ENCODE assay signal across 33 mouse cellular contexts in genomic region chr3:53977379-53978080, GRCm38 (mm10).
A peak's percentile ranks its signal among the peaks of the same experiment; 100 is the strongest.
DNase-seq lines count a peak whose midpoint lies in the region; ATAC-seq and TF ChIP-seq lines count a peak whose summit lies in the region.
"Had no signal": no experiment of that assay in that cellular context is flagged by ENCODE, and none has a peak within 500 bp of the region (broad histone marks: within the 10 kb centered on the region; RNA-seq: fewer than 3 reads in every experiment).

No protein-coding gene starts in this region.

- 77% methylated on average over 5 of the region's 5 CpGs for WGBS in heart, embryonic 16.5 days
- WGBS in heart, embryonic 11.5 days (ENCODE audit: insufficient replicate concordance) = 74% methylated on average over 5 of the region's 5 CpGs
- 61% methylated on average over 5 of the region's 5 CpGs for WGBS in thymus, adult 2 months
- 91% methylated on average over 5 of the region's 5 CpGs for WGBS in forebrain, embryonic 15.5 days
- WGBS in forebrain, embryonic 10.5 days = 89% methylated on average over 5 of the region's 5 CpGs

- ATAC-seq in heart, embryonic 16.5 days (replicated peaks; ENCODE audit: extremely low read depth, insufficient read depth, low FRiP score) = peak; percentile 45; the same call in 1 of the 2 replicates
- ATAC-seq in heart, embryonic 11.5 days (replicated peaks; ENCODE audit: insufficient number of reproducible peaks, low FRiP score, low TSS enrichment) = no peak
- ATAC-seq in forebrain, embryonic 15.5 days (replicated peaks) = no peak
- ATAC-seq: forebrain, embryonic 16.5 days; hindbrain, postnatal 0 days; intestine, embryonic 16.5 days; liver, embryonic 12.5 days; lung, postnatal 0 days had no signal

- no peak overlapping the region for H3K9ac ChIP-seq in heart, embryonic 16.5 days (ENCODE audit: low read length)
- no peak overlapping the region for H3K9ac ChIP-seq in heart, embryonic 11.5 days (ENCODE audit: low read depth, low read length)
- H3K9ac ChIP-seq in forebrain, embryonic 15.5 days (replicated peaks) = no peak overlapping the region
- H3K9ac ChIP-seq: embryonic facial prominence, embryonic 12.5 days; heart, embryonic 15.5 days; hindbrain, embryonic 12.5 days; limb, embryonic 13.5 days; liver, embryonic 12.5 days; stomach, embryonic 15.5 days had no signal

- TF ChIP-seq POLR2A in thymus, adult 2 months (IDR thresholded peaks at IDR 0.05; ENCODE audit: control insufficient read depth, extremely low read depth, insufficient read depth, low read length, poor library complexity) = no peak

- no peaks in the 10 kb centered on the region for H3K36me3 ChIP-seq in heart, embryonic 16.5 days (ENCODE audit: control insufficient read depth, insufficient read depth)
- H3K36me3 ChIP-seq in heart, embryonic 11.5 days (ENCODE audit: control insufficient read depth, insufficient read depth, low read length) = no peaks in the 10 kb centered on the region
- H3K36me3 ChIP-seq in thymus, adult 2 months (ENCODE audit: control insufficient read depth, insufficient read depth, low read length) = no peaks in the 10 kb centered on the region
- no peaks in the 10 kb centered on the region for H3K36me3 ChIP-seq in forebrain, embryonic 15.5 days
- no peaks in the 10 kb centered on the region for H3K36me3 ChIP-seq in forebrain, embryonic 10.5 days (replicated peaks)
- H3K36me3 ChIP-seq: embryonic facial prominence, embryonic 12.5 days; heart, embryonic 15.5 days; hindbrain, embryonic 12.5 days; limb, embryonic 13.5 days; liver, embryonic 12.5 days; stomach, embryonic 15.5 days had no signal

- H3K9me3 ChIP-seq in heart, embryonic 16.5 days (replicated peaks; ENCODE audit: control insufficient read depth, low read length) = no peaks in the 10 kb centered on the region
- H3K9me3 ChIP-seq in heart, embryonic 11.5 days (replicated peaks; ENCODE audit: control insufficient read depth, low read length) = no peaks in the 10 kb centered on the region
- no peaks in the 10 kb centered on the region for H3K9me3 ChIP-seq in forebrain, embryonic 15.5 days
- no peaks in the 10 kb centered on the region for H3K9me3 ChIP-seq in forebrain, embryonic 10.5 days
- H3K9me3 ChIP-seq: embryonic facial prominence, embryonic 12.5 days; heart, embryonic 15.5 days; hindbrain, embryonic 12.5 days; limb, embryonic 13.5 days; liver, embryonic 12.5 days; stomach, embryonic 15.5 days had no signal

- no peaks in the 10 kb centered on the region for H3K4me1 ChIP-seq in heart, embryonic 16.5 days (ENCODE audit: control insufficient read depth, insufficient read depth, low read length)
- H3K4me1 ChIP-seq in heart, embryonic 11.5 days (ENCODE audit: control insufficient read depth, insufficient read depth, low read length) = no peaks in the 10 kb centered on the region
- H3K4me1 ChIP-seq in thymus, adult 2 months (replicated peaks; ENCODE audit: control insufficient read depth, insufficient read depth, low read length) = no peaks in the 10 kb centered on the region
- peaks cover 8% of the 10 kb centered on the region for H3K4me1 ChIP-seq in forebrain, embryonic 15.5 days
- H3K4me1 ChIP-seq in forebrain, embryonic 10.5 days = peaks cover 6% of the 10 kb centered on the region
- H3K4me1 ChIP-seq: heart, embryonic 15.5 days; liver, embryonic 12.5 days; megakaryocyte, embryonic 14.5 days; stomach, embryonic 15.5 days had no signal

- H3K4me2 ChIP-seq in heart, embryonic 16.5 days (ENCODE audit: low read depth, low read length) = no peak overlapping the region
- H3K4me2 ChIP-seq in heart, embryonic 11.5 days = no peak overlapping the region
- H3K4me2 ChIP-seq in forebrain, embryonic 15.5 days (replicated peaks) = no peak overlapping the region
- H3K4me2 ChIP-seq: embryonic facial prominence, embryonic 12.5 days; heart, embryonic 15.5 days; hindbrain, embryonic 12.5 days; limb, embryonic 13.5 days; liver, embryonic 12.5 days; stomach, embryonic 15.5 days had no signal

- H3K27ac ChIP-seq in heart, embryonic 16.5 days (ENCODE audit: low read length) = no peak overlapping the region
- no peak overlapping the region for H3K27ac ChIP-seq in heart, embryonic 11.5 days (ENCODE audit: low read depth, low read length)
- no peak overlapping the region for H3K27ac ChIP-seq in thymus, adult 2 months (ENCODE audit: control insufficient read depth, insufficient read depth, low read length)
- no peak overlapping the region for H3K27ac ChIP-seq in forebrain, embryonic 15.5 days (replicated peaks)
- no peak overlapping the region for H3K27ac ChIP-seq in forebrain, embryonic 10.5 days
- H3K27ac ChIP-seq: embryonic facial prominence, embryonic 12.5 days; heart, embryonic 15.5 days; hindbrain, embryonic 12.5 days; hindbrain, postnatal 0 days; limb, embryonic 13.5 days; liver, embryonic 12.5 days; stomach, embryonic 15.5 days had no signal

- peak; percentile 4 to 8 for DNase-seq in thymus, postnatal 10 days (ENCODE audit: low spot score in 2 of 2)
- DNase-seq in thymus, adult 2 months = no peak
- DNase-seq in spleen, postnatal 36 days (ENCODE audit: low spot score in 2 of 2) = peak; percentile 64 to 66
- no peak for DNase-seq in left cerebral cortex, adult 9 months (ENCODE audit: low spot score in 2 of 2)
- DNase-seq in forebrain, embryonic 10.5 days (ENCODE audit: extremely low spot score, low spot score) = no peak
- DNase-seq: adrenal gland, postnatal 14 days; cerebellum, adult 11-12 months; cerebellum, adult 9-11 months; embryo, embryonic 11 days; gastrocnemius, postnatal 14 days; heart, postnatal 36 days; kidney, adult 8-10 months; kidney, postnatal 10 days; layer of hippocampus, adult 9-11 months; lung, adult 18-20 months; lung, postnatal 4 days; midbrain, embryonic 14.5 days; retina, postnatal 1 day; right cerebral cortex, postnatal 14 days had no signal

- H3K27me3 ChIP-seq in heart, embryonic 16.5 days (ENCODE audit: control insufficient read depth, insufficient read depth, low read length) = no peaks in the 10 kb centered on the region
- no peaks in the 10 kb centered on the region for H3K27me3 ChIP-seq in heart, embryonic 11.5 days (ENCODE audit: control insufficient read depth, insufficient read depth, low read length)
- H3K27me3 ChIP-seq in thymus, adult 2 months (ENCODE audit: control insufficient read depth, insufficient read depth, low read length) = no peaks in the 10 kb centered on the region
- H3K27me3 ChIP-seq in forebrain, embryonic 15.5 days = no peaks in the 10 kb centered on the region
- no peaks in the 10 kb centered on the region for H3K27me3 ChIP-seq in forebrain, embryonic 10.5 days (ENCODE audit: poor library complexity, severe bottlenecking)
- H3K27me3 ChIP-seq: embryonic facial prominence, embryonic 12.5 days; heart, embryonic 15.5 days; hindbrain, embryonic 12.5 days; limb, embryonic 13.5 days; liver, embryonic 12.5 days; megakaryocyte, embryonic 14.5 days; stomach, embryonic 15.5 days had no signal

- H3K4me3 ChIP-seq in heart, embryonic 16.5 days (ENCODE audit: low read length) = no peak overlapping the region
- no peak overlapping the region for H3K4me3 ChIP-seq in heart, embryonic 11.5 days (ENCODE audit: low read depth, low read length)
- no peak overlapping the region for H3K4me3 ChIP-seq in thymus, adult 2 months (ENCODE audit: control insufficient read depth, insufficient read depth, low read length)
- no peak overlapping the region for H3K4me3 ChIP-seq in forebrain, embryonic 15.5 days
- H3K4me3 ChIP-seq in forebrain, embryonic 10.5 days = no peak overlapping the region
- H3K4me3 ChIP-seq: embryonic facial prominence, embryonic 12.5 days; heart, embryonic 15.5 days; hindbrain, embryonic 12.5 days; limb, embryonic 13.5 days; liver, embryonic 12.5 days; megakaryocyte, embryonic 14.5 days; stomach, embryonic 15.5 days had no signal

- no peak for TF ChIP-seq CTCF in thymus, adult 2 months (IDR thresholded peaks at IDR 0.05; ENCODE audit: borderline replicate concordance, control insufficient read depth, extremely low read depth, insufficient read depth, low read length, poor library complexity)

Comparison
In these comparisons a context has a peak if more than half of its experiments do, and no peak if none do; other contexts are left out.
1. DNase-seq: peak in thymus, postnatal 10 days (2 of 2) and spleen, postnatal 36 days (2 of 2); none in thymus, adult 2 months (single experiment), left cerebral cortex, adult 9 months (0 of 2) and forebrain, embryonic 10.5 days (single experiment).